Mouse (Mus musculus) spleen, embryonic (tissue): Measurements from ENCODE around the gene Ppm1a.

Experiments used
- CTCF ChIA-PET: fragments of 350-600 bp; sonication (Branson Sonifier 250); formaldehyde crosslinking; loops from one replicate; lab custom pipeline; 2022; lab: Charles Lee

Gene Ppm1a

GRCm38 (mm10) chr12:72820940-72821431, 63.7 kb downstream of the Ppm1a start:
- CTCF ChIA-PET, result no interaction called here

- CTCF ChIA-PET, result no interaction called here
Measured at GRCm38 (mm10) chr12:72821589-72821988, 64.3 kb downstream of the Ppm1a start.

- CTCF ChIA-PET, result no interaction called here
Measured at GRCm38 (mm10) chr12:72825656-72826055, 68.4 kb downstream of the Ppm1a start.

- CTCF ChIA-PET, result no interaction called here
Measured at GRCm38 (mm10) chr12:72828846-72829556, 71.7 kb downstream of the Ppm1a start.

- CTCF ChIA-PET, result no interaction called here
Measured at GRCm38 (mm10) chr12:72829777-72830176, 72.5 kb downstream of the Ppm1a start.

- CTCF ChIA-PET, result no interaction called here
Measured at GRCm38 (mm10) chr12:72830317-72830716, 73.1 kb downstream of the Ppm1a start.

GRCm38 (mm10) chr12:72831711-72832432, 74.6 kb downstream of the Ppm1a start:
- CTCF ChIA-PET, result no interaction called here

- CTCF ChIA-PET, result no interaction called here
Measured at GRCm38 (mm10) chr12:72834773-72835517, 77.7 kb downstream of the Ppm1a start.

- CTCF ChIA-PET, result no interaction called here
Measured at GRCm38 (mm10) chr12:72835518-72836015, 78.3 kb downstream of the Ppm1a start.

GRCm38 (mm10) chr12:72837302-72837701, 80.0 kb downstream of the Ppm1a start:
- CTCF ChIA-PET, result no interaction called here

GRCm38 (mm10) chr12:72841500-72841899, 84.2 kb downstream of the Ppm1a start:
- CTCF ChIA-PET, result interaction anchor here (0.6 kb wide), 1 partner anchor 231 kb away, joined by 5 read pairs; no protein-coding TSS in a partner anchor

GRCm38 (mm10) chr12:72843135-72843534, 85.9 kb downstream of the Ppm1a start:
- CTCF ChIA-PET, result no interaction called here

- CTCF ChIA-PET, result no interaction called here
Measured at GRCm38 (mm10) chr12:72843555-72843954, 86.3 kb downstream of the Ppm1a start.

- CTCF ChIA-PET, result no interaction called here
Measured at GRCm38 (mm10) chr12:72843973-72844620, 86.8 kb downstream of the Ppm1a start.

GRCm38 (mm10) chr12:72845946-72846345, 88.7 kb downstream of the Ppm1a start:
- CTCF ChIA-PET, result no interaction called here

GRCm38 (mm10) chr12:72847725-72848124, 90.5 kb downstream of the Ppm1a start:
- CTCF ChIA-PET, result no interaction called here
